Mouse (Mus musculus): Measurements from ENCODE around the gene Mien1.

Gene Mien1

DNA sequence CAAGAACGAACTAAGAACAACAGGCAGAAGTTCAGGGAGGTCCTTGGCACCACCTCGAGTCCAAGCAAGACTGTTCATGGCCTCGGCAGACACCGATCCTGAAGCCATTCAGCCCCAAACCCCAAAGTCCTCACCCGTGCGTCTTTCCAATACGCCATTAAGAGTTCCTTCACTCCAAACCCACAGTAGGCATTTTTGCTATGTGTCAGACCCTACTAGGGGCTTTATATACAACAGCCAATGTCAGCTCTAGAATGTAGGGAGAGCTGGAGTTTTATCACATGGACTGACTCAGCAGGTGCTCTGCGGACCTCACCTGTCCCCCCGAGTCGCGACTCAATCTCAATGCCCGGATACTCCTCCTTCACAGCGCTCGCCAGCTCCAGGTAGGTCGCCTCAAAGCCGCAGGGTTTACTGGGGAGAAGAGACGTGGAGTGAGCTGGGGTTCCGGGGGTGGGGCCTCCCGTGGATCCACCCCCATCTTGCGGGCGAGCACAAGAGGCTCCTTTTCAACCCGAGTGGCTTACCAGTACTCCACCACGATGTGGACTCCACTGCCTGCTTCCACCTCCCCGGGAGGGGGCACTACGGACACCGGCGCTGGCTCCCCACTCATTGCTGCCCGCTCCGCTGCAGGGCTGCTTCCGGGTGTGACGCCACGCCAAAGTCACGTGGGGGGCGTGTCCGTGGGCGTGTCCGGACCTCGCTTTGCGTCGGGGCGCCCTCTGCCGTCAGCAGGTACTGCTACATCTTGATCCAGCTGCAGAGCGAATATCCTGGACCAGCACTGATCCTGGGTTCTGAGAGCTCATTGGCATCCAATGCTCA lies at the start of gene Mien1:
Mien1 (minus strand) TSS at position 661 of the 828 bp plus-strand sequence.
- peak; percentile 97 for DNase-seq (ENCODE audit: low read depth, low spot score)
- Histone ChIP-seq H3K27me3 (ENCODE audit: control insufficient read depth, insufficient read depth, low read length, poor library complexity, severe bottlenecking) (no peaks in the 10 kb centered on the region), H3K36me3 (ENCODE audit: control insufficient read depth, insufficient read depth, low read length, poor library complexity, severe bottlenecking) (no peaks in the 10 kb centered on the region)

DNA sequence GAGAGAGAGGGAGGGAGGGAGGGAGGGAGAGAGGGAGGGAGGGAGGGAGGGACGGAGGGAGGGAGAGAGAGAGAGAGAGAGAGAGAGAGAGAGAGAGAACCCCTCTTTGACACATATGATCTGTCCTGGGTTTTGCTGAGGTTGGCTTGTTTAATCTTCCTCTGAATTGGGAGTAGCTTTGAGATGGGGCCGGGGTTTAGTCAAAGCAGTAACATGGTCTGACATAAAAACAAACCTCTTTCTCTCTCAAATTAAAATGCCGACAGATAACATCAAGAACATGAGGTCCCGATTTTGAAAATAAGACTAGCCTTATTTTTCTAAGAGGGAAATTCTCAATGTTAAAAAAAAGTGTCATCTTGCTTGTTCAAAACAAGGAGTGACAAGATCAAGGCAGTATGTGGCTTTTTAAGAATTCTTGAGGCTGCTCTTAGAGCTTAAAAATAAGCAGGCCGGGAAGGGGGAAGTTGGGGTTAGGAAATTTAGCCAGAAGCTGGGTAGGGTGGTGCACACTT lies 48.8 kb upstream of the Mien1 start:
- DNase-seq (ENCODE audit: low read depth, low spot score), result no peak

DNA sequence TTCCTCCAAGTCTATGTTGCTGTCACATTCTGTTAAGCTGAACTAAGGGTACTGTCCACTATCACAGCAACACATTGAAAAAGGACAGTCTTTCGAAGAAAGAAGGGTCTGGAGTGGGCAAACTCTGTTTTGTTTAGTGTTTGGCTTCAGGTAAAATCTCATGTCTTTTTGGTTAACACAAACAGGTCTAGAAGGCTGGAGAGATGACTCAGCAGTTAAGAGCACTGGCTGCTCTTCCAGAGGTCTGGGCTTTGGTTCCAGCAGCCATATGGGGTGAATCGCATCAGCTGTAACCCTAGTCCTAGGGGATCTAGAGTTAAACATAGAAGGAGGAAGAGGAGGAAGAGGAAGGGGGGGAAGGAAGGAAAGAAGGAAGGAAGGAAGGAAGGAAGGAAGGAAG lies 47.0 kb upstream of the Mien1 start:
- no peaks in the 10 kb centered on the region for H3K27me3 ChIP-seq (ENCODE audit: control insufficient read depth, insufficient read depth, low read length, poor library complexity, severe bottlenecking)
- H3K36me3 ChIP-seq (ENCODE audit: control insufficient read depth, insufficient read depth, low read length, poor library complexity, severe bottlenecking), result peaks cover 40% of the 10 kb centered on the region
- no peak for DNase-seq (ENCODE audit: low read depth, low spot score)

More for the DNA sequence above, 48.8 kb upstream of the Mien1 start:
- Histone ChIP-seq H3K27me3 (ENCODE audit: control insufficient read depth, insufficient read depth, low read length, poor library complexity, severe bottlenecking) (no peaks in the 10 kb centered on the region), H3K36me3 (ENCODE audit: control insufficient read depth, insufficient read depth, low read length, poor library complexity, severe bottlenecking) (peaks cover 39% of the 10 kb centered on the region)

DNA sequence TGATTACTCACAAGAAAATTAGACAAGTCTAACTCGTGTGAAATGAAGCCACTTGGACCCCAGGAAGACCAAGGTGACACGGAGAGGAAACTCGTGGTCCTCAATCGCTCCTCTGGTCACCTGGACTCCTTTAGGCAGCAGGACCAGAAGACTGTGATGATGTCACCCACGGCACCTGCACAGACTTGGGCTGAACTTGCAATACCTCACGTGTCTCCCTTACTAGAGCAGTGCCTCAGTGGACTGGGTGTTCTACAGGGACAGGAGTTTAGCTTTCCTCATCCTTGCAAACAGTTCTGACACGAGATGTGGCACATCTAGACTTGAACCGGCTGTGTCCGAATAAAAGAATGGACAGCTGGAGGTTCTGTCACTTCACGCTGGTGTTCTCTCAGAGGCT lies 43.3 kb upstream of the Mien1 start:
- H3K27me3 ChIP-seq (ENCODE audit: control insufficient read depth, insufficient read depth, low read length, poor library complexity, severe bottlenecking), result no peaks in the 10 kb centered on the region
- H3K36me3 ChIP-seq (ENCODE audit: control insufficient read depth, insufficient read depth, low read length, poor library complexity, severe bottlenecking), result peaks cover 17% of the 10 kb centered on the region
- no peak for DNase-seq (ENCODE audit: low read depth, low spot score)

DNA sequence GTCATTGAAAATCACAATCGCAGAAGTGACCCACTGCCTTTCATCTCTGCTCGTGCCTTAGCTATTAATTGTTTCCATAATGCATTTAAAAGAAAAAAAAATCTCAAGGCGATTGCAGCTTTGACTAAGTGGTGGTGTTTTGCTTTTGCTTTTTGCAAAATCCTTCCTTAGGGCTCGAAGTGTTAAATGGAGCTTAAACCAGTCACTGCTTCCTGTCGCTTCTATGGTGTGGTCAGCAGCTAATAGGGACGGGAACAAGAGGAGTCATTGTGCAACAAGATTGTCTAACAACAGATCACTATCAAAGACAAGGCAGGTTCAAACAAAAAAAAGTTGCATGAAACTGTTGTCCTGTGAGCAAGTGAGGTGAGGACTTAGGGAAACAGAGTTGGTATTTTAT lies 42.4 kb upstream of the Mien1 start:
- no peak for DNase-seq (ENCODE audit: low read depth, low spot score)
- H3K36me3 ChIP-seq (ENCODE audit: control insufficient read depth, insufficient read depth, low read length, poor library complexity, severe bottlenecking), result peaks cover 20% of the 10 kb centered on the region
- no peaks in the 10 kb centered on the region for H3K27me3 ChIP-seq (ENCODE audit: control insufficient read depth, insufficient read depth, low read length, poor library complexity, severe bottlenecking)

DNA sequence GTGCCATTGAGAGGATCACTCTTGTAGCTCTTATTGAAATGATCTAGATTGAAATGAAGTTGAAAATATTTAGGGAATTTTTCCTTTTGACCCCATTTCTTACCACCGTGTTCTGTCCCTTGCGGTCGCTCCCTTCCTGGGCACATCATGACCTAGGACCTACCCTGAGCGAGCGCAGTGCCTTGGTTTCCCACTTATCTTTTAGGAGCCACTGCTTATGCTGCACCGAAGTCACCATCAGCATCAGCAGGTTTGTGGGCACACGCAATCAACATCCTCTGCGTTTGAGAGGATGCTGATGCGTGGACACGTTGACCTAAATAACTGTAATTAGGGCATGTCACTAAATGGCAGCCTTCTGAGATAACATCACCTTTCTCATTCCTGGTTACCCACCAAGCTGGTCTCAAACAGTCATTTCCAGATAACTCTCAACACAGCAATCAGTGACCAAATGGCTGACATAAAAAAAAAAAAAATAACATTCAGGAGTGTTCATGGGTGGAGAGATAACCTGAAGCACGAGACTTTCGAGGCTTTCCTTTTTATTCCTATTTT lies 41.2 kb upstream of the Mien1 start:
- H3K36me3 ChIP-seq (ENCODE audit: control insufficient read depth, insufficient read depth, low read length, poor library complexity, severe bottlenecking), result peaks cover 13% of the 10 kb centered on the region
- DNase-seq (ENCODE audit: low read depth, low spot score), result no peak
- no peaks in the 10 kb centered on the region for H3K27me3 ChIP-seq (ENCODE audit: control insufficient read depth, insufficient read depth, low read length, poor library complexity, severe bottlenecking)

DNA sequence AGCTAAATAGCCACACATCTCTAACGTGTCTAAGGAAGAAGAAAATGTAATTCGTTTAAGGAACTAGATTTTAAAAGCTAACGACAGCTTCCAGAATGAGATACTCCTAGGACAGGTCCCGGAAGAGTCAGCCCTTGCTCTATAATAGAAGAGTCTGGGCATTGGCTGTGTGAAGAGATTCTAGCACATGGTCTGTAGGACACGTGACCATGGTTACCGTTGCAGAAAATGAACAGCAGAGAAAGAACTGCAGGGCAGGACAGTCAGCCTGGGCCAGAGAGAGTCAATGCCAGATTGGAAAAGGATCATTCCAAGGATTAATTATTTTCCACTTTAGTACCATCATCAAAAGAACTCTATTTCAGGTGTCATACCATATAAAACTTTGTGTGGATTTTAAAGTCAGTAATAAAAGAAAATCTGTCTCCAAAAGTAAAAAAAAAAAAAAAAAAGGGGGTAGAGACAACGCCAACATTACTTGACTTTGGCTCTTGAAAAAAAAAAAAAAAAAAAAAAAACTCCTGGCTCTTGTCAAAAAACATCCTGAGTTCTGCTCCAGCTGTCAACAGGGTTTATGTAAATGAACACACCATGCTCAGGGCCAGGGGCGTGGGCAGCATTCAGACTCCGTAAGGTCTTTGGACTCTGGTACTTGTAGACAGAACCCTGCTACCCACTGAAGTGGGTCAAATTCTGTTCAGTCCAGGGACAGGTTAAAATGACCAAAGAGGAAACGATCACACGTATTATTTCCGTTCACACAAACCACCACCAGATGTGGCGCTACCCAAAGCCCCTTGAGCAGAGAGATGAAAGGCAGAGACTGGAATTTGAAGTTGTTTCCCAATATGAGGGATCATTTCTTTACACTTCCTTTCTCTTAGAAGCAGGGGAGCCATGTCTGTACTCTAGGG lies 40.5 kb upstream of the Mien1 start:
- peak; percentile 61 for DNase-seq (ENCODE audit: low read depth, low spot score)
- Histone ChIP-seq H3K27me3 (ENCODE audit: control insufficient read depth, insufficient read depth, low read length, poor library complexity, severe bottlenecking) (no peaks in the 10 kb centered on the region), H3K36me3 (ENCODE audit: control insufficient read depth, insufficient read depth, low read length, poor library complexity, severe bottlenecking) (peaks cover 16% of the 10 kb centered on the region)

DNA sequence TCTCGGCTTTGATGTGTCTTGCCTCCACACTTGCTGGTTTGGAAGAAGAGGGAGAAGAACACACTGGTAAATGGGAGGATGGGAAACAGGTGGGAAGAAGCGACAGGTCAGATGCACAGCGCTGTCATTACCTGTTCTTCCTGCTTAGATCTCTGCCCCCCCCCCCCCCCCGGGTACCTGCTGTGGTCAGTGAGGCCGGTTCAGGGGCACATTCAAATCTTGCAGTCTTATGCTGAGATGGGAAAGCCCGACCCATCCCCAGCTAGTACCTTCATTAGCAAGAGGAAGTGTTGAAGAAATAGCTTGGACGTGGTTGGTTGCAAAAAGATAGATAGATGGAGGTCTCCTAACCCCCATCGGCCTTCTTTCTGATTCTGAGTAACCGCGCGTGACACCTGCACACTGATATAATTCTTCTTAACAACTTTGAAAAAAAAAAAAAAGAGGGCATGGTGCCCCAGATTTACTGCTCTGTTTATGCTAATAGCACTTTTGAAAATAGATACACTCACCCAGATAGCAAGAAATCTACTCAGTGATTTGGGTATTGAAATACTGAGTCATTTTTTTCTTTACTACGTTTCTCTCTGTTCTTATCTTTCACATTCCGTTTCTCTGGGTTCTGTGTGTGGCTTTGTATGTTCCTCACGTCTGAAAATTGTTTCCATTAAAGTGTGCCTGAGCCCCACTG lies 38.4 kb upstream of the Mien1 start:
- Histone ChIP-seq H3K36me3 (ENCODE audit: control insufficient read depth, insufficient read depth, low read length, poor library complexity, severe bottlenecking) (peaks cover 17% of the 10 kb centered on the region), H3K27me3 (ENCODE audit: control insufficient read depth, insufficient read depth, low read length, poor library complexity, severe bottlenecking) (no peaks in the 10 kb centered on the region)
- DNase-seq (ENCODE audit: low read depth, low spot score), result peak; percentile 49

DNA sequence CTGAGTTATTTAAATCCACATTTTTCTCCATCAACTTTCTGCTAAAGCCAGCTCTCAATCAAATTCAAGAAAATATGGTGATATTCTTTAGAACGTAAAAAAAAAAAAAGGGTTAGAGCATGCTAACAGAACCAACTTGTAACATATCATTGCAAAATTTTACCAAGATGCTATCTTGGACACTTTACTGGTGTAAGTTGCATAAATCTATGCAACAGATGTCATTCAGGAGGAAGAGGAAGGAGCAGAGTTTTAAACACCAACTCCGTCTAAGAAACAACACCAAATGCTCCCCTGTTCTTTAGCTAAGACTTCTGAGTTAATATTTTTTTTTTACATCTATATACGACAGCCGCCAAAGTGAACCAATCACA lies 37.6 kb upstream of the Mien1 start:
- Histone ChIP-seq H3K36me3 (ENCODE audit: control insufficient read depth, insufficient read depth, low read length, poor library complexity, severe bottlenecking) (peaks cover 17% of the 10 kb centered on the region), H3K27me3 (ENCODE audit: control insufficient read depth, insufficient read depth, low read length, poor library complexity, severe bottlenecking) (no peaks in the 10 kb centered on the region)
- no peak for DNase-seq (ENCODE audit: low read depth, low spot score)

DNA sequence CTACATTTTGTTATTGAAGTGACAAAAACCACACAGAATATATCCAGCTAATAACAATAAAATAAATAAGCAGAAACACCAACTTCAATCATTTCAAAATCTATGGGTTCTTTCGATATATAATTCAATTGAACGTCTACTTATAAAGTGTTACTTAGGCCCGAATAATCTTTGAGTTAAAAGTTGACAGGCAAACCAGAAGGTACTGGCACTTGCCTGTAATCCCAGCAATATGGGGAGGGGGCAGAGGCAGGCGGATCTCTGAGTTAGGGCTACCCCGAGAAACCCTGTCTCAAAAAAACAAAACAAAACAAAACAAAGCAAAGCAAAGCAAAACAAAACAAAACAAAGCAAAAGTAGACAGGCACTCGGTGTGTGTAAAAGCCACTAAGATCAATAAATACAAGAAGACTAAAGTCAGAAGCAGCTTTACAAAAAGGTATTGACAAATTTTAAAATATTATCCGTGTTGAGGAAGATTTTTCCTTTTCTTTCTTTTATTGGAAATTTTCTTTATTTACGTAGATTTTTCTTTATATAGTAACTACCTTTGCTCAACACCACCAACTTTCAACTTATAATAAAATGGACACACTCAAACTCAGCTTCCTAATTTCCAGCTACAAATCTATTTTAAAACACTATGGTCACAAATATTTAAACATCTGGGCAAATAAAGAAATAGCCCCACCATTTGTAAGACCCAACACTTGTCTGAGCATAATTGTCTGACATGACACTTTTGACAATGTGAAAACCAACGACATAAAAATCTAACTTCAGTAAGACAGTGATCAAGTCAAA lies 37.0 kb upstream of the Mien1 start:
- no peaks in the 10 kb centered on the region for H3K27me3 ChIP-seq (ENCODE audit: control insufficient read depth, insufficient read depth, low read length, poor library complexity, severe bottlenecking)
- H3K36me3 ChIP-seq (ENCODE audit: control insufficient read depth, insufficient read depth, low read length, poor library complexity, severe bottlenecking), result peaks cover 15% of the 10 kb centered on the region
- DNase-seq (ENCODE audit: low read depth, low spot score), result no peak

DNA sequence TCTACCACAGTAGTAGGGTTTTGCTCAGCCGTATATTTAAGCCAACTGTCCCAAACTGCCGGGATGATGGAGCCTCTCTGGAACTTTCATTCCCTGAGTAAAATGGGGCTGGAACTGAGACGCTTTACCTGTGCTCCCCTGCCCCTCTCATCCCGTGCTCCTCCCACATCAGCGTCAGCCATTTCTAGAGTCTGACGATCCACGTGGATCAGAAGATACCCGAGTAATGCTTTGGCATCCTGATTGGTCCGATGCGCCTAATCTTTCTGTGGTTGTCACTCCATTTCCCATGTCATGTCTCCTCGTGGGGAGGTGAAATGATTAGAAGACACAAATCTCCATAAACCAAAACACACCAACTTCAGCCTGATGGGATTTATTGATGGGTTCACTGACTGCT lies 36.2 kb upstream of the Mien1 start:
- no peaks in the 10 kb centered on the region for H3K27me3 ChIP-seq (ENCODE audit: control insufficient read depth, insufficient read depth, low read length, poor library complexity, severe bottlenecking)
- no peak for DNase-seq (ENCODE audit: low read depth, low spot score)

DNA sequence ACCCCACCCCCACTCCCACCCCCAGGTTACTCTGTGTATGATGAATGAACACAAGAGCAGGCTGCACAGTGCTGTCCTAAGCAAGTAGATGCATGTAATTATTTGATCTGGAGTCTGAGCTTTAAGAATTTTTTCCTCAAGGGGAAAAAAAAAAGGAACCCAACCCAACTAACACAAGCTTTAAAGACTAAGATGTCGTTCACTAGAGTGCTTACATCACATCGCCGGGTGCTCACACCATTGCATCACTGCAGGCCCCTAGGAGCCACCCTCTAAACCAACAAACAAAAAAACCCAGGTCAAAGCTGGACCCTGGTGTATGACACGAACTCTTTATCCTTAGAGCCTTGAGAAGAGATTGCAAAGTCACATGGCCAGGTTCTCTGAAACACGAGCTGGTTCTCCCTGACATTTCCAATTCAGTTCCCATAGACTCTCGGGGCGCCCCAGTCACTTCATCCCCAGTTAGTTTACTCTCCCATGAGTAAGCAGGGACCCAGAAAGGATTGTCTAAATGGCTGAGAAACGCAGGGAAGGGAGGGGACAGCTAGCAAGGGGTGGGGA lies 35.2 kb upstream of the Mien1 start:
- H3K27me3 ChIP-seq (ENCODE audit: control insufficient read depth, insufficient read depth, low read length, poor library complexity, severe bottlenecking), result no peaks in the 10 kb centered on the region
- no peak for DNase-seq (ENCODE audit: low read depth, low spot score)
- H3K36me3 ChIP-seq (ENCODE audit: control insufficient read depth, insufficient read depth, low read length, poor library complexity, severe bottlenecking), result peaks cover 23% of the 10 kb centered on the region

More for the DNA sequence above, 36.2 kb upstream of the Mien1 start:
- H3K36me3 ChIP-seq (ENCODE audit: control insufficient read depth, insufficient read depth, low read length, poor library complexity, severe bottlenecking), result peaks cover 17% of the 10 kb centered on the region

DNA sequence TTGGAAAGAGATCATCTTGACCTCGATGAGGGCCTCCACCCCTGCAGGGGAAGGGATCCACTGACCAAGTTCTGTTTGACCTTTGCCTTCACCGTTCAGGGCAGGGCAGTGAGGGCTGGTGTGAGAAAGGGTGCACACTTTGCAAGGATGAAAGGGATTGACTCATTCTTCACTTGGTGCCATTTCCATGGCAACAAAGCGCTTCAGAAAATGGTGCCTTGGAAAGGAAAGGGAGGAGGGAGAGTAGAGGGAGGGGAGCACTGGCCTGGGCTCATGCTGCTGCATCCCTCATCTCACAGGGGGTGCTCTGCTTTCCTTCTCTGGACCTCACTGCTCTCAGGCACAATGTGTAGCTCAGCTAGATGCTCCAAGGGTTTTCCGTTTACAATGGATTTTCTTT lies 33.9 kb upstream of the Mien1 start:
- Histone ChIP-seq H3K27me3 (ENCODE audit: control insufficient read depth, insufficient read depth, low read length, poor library complexity, severe bottlenecking) (no peaks in the 10 kb centered on the region), H3K36me3 (ENCODE audit: control insufficient read depth, insufficient read depth, low read length, poor library complexity, severe bottlenecking) (peaks cover 27% of the 10 kb centered on the region)
- DNase-seq (ENCODE audit: low read depth, low spot score), result no peak

Data from splenic B cell, adult 2 months (primary cell).